Mouse (Mus musculus) cerebellum, adult 11-12 months (tissue): ENCODE measurements around the gene Itpr2.

Experiments used
- DNase-seq: peaks from one replicate; pipeline ENCODE4 v3.0.0; 2022

Gene Itpr2

GRCm38 (mm10) chr6:146342995-146343394 lies 159.0 kb downstream of the Itpr2 start:
- DNase-seq, result peak; percentile 77

- no peak for DNase-seq
These were observed 160.1 kb downstream of the Itpr2 start for GRCm38 (mm10) chr6:146341934-146342333.

GRCm38 (mm10) chr6:146341413-146341812 lies 160.6 kb downstream of the Itpr2 start:
- no peak for DNase-seq

GRCm38 (mm10) chr6:146340951-146341350 lies 161.1 kb downstream of the Itpr2 start:
- no peak for DNase-seq

GRCm38 (mm10) chr6:146339779-146340178 lies 162.2 kb downstream of the Itpr2 start:
- DNase-seq, result peak; percentile 23

- DNase-seq, result no peak
These were observed 164.8 kb downstream of the Itpr2 start for GRCm38 (mm10) chr6:146337237-146337636.

- no peak for DNase-seq
These were observed 166.8 kb downstream of the Itpr2 start for GRCm38 (mm10) chr6:146335191-146335590.

GRCm38 (mm10) chr6:146333506-146333905 lies 168.5 kb downstream of the Itpr2 start:
- DNase-seq, result no peak

- DNase-seq, result no peak
These were observed 170.9 kb downstream of the Itpr2 start for GRCm38 (mm10) chr6:146331017-146331669.

- no peak for DNase-seq
These were observed 172.9 kb downstream of the Itpr2 start for GRCm38 (mm10) chr6:146329079-146329478.

- DNase-seq, result no peak
These were observed 175.4 kb downstream of the Itpr2 start for GRCm38 (mm10) chr6:146326631-146327030.

- DNase-seq, result no peak
These were observed 177.3 kb downstream of the Itpr2 start for GRCm38 (mm10) chr6:146324541-146325204.

- DNase-seq, result no peak
These were observed 179.5 kb downstream of the Itpr2 start for GRCm38 (mm10) chr6:146322555-146322954.

GRCm38 (mm10) chr6:146321951-146322350 lies 180.1 kb downstream of the Itpr2 start:
- no peak for DNase-seq

GRCm38 (mm10) chr6:146316415-146316814 lies 185.6 kb downstream of the Itpr2 start:
- DNase-seq, result no peak

- DNase-seq, result no peak
These were observed 186.9 kb downstream of the Itpr2 start for GRCm38 (mm10) chr6:146315153-146315552.

GRCm38 (mm10) chr6:146314304-146314703 lies 187.7 kb downstream of the Itpr2 start:
- DNase-seq, result no peak

- DNase-seq, result no peak
These were observed 188.6 kb downstream of the Itpr2 start for GRCm38 (mm10) chr6:146313396-146313795.

GRCm38 (mm10) chr6:146310210-146310609 lies 191.8 kb downstream of the Itpr2 start:
- DNase-seq, result no peak

- no peak for DNase-seq
These were observed 192.7 kb downstream of the Itpr2 start for GRCm38 (mm10) chr6:146309335-146309734.

- no peak for DNase-seq
These were observed 196.0 kb downstream of the Itpr2 start for GRCm38 (mm10) chr6:146305995-146306394.

- no peak for DNase-seq
These were observed 197.9 kb downstream of the Itpr2 start for GRCm38 (mm10) chr6:146304088-146304487.

GRCm38 (mm10) chr6:146303336-146303735 lies 198.7 kb downstream of the Itpr2 start:
- no peak for DNase-seq

- DNase-seq, result no peak
These were observed 199.4 kb downstream of the Itpr2 start for GRCm38 (mm10) chr6:146302574-146303130.
